Mouse (Mus musculus): ENCODE measurements around the gene Psma1.

Psma1 gene

DNA sequence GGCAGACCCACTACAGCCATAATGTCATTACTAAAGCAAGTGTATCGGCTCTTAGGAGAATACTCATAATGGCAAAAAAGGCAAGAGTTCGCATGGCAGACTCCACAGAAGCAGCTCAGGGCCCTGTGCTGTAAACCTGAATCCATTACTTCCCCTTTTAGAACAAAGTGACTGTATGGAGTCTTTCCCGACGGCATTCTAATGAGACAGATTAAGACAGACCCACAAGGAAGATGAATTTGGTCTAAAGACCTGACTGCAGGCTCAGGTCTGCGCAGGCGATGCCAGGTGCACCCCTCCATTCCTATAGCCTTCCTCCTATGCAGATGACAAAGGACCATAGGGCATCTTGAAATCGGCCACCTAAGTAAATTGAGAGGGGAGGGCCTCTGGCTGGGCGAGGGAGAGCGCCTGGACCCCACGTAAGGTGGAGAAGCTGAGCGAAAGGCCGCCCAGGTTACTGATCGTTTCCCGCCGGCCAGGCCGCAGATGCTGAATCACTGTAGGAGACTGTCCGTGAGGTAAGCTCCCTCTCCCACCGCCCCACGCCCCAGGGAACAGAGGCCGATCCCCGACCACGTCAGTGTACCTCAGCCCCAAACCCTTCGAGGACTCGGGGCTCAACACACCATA lies 430 bp downstream of the Psma1 start:
- peak; percentile 11 for DNase-seq (ENCODE audit: low spot score)

GRCm38 (mm10) chr7:114268446-114268845 lies 7.5 kb downstream of the Psma1 start:
- DNase-seq (ENCODE audit: low spot score) = no peak

GRCm38 (mm10) chr7:114253885-114254833 lies 21.8 kb downstream of the Psma1 start, which contains the start of gene Copb1:
Gene Copb1, minus strand, starts transcription at chr7:114254711.
- peak; percentile 87 for DNase-seq (ENCODE audit: low spot score)

GRCm38 (mm10) chr7:114251684-114252083 lies 24.2 kb downstream of the Psma1 start:
- DNase-seq (ENCODE audit: low spot score) = no peak

DNA sequence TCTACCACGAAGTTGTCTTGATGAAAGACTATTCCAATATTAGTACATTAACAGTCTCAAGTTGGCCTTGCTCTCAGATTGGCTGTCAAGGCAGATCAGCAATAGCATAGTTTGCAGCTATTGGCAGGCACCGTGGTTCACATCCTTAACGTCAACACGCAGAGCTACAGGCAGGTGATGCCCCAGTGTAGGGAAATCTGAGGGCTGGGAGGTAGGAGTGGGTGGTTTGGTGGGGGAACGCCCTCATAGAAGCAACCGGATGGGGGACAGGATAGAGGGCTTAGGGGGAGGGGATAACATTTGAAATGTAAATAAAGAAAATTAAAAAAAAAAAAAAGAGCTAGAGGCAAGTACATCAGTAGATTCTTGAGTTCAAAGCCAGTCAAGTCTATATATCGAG lies 41.9 kb downstream of the Psma1 start:
- no peak for DNase-seq (ENCODE audit: low spot score)

DNA sequence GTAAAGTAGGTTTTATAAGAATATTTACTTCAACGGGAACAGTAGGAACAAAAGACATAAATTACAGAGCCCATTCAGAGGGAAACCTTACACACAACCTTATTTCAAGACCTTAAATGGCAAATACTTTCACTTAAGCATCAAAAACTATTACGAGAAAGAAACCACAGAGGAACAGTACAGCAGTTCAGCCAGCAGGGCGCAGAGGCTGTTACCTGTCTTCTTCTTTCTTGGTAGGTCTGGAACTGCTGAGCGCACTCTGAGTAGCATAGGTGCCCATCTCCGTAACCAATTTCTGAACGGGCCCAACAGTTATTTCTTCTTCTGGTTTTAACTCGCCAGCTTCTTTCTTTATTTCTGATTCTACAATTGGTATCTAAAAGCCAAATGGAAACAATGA lies 42.9 kb downstream of the Psma1 start:
- DNase-seq (ENCODE audit: low spot score) = no peak

DNA sequence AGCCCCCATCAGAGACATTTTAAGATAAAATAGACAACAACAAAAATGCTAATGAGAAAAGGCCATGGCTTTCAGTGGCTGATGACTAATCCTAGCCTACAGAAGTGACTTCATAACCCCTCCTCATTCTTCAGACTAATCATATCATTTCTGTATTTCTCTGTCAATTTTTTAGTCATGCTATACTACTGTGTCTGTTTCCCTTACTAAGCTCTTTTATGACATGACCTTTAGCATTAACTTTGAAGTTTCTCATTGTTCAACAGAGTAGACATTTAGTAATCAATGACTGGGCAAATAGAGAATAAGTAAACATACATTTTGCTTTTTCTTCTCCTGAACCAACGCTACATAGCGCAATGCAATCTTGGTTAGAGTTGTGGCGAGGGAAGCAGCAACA lies 44.1 kb downstream of the Psma1 start:
- no peak for DNase-seq (ENCODE audit: low spot score)

GRCm38 (mm10) chr7:114226521-114226920 lies 49.4 kb downstream of the Psma1 start:
- no peak for DNase-seq (ENCODE audit: low spot score)

- DNase-seq (ENCODE audit: low spot score) = no peak
Measured at GRCm38 (mm10) chr7:114220433-114220832, 55.5 kb downstream of the Psma1 start.

- no peak for DNase-seq (ENCODE audit: low spot score)
Measured at GRCm38 (mm10) chr7:114216908-114217307, 59.0 kb downstream of the Psma1 start.

Measured in MN1 (cell line).